Mouse (Mus musculus): ENCODE results near the gene H2-D1. TPM values are rescaled to one million over a fixed set of nuclear protein-coding genes. Genes with fewer than 3 reads are reported as not detected.
"Not testable (repeated sequence)": the region's sequence is repeated elsewhere in the genome, so short reads cannot be mapped to it uniquely, and the experiment has no call there.

The H2-D1 gene
- polyA plus RNA-seq, 1 experiment from 2014 or later, result 52.5 TPM

DNA sequence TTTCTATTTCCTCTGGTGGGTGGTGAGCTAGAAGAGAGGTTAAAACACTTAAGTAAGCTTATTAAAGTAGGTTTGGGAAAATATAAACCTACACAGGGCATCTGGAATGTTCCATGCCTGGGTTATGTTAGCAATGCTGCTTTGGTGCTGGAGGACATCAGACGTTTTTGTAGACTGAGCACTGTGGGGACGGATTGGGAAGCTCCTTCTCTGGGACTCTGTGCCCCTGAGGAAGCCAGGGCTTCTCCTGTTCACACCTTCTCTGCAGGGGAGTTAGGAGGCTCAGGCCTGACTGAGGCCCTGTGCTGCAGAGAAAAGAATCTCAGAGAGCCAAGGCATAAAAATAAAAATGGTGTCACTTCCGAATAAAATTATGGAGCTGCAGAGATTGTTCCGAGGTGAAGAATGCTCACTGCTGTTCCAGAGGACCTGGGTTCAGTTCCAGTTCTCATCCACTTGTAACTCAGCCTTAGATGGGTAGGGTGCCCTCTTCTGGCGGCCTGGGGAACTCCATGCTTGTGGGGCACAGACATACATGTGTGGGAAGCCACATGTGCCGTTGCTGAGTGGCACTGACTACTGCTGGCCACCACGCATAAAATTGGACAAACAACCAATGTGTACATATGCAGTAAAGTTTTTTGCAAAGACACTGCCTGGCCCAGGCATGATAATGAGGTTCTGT is 37.9 kb downstream of the H2-D1 start:
- not testable (repeated sequence) for H3K27ac ChIP-seq; H3K4me3 ChIP-seq (replicated peaks); H3K9ac ChIP-seq (replicated peaks); H3K4me2 ChIP-seq (replicated peaks); ATAC-seq; H3K27me3 ChIP-seq; H3K9me3 ChIP-seq; H3K4me1 ChIP-seq (replicated peaks); H3K36me3 ChIP-seq
- 84% methylated on average over 7 of the region's 7 CpGs for WGBS

DNA sequence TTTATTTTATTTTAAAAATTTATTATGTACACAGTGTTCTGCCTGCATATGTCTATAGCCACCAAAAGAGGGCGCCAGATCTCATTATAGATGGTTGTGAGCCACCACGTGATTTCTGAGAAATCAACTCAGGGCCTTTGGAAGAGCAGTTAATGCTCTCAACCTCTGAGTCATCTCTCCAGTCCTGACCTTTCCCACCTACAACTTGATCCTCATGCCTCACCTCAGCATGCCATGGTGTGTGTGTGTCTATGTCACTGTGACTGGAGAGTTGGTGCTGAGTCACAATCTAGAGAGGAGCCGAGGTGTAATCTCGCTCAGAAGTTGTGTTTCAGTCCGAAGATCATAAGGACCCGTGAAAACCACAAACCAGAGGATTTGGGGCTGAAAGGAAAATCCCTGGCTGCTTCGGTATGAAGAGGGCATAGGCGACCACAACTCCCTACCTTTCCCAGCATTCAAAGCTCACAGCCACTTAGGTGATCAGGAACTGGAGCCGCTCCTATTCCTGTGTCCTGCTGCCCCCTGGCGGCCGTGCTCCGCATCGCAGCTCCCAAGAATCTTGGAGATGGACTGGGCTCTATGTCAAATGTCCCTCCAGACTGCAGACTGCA is 39.2 kb downstream of the H2-D1 start:
- H3K27me3 ChIP-seq, result peaks cover 6% of the 10 kb centered on the region; the same call in 1 of the 2 replicates
- H3K27ac ChIP-seq, result no peak overlapping the region
- WGBS, result 24% methylated on average over 13 of the region's 13 CpGs
- no peaks in the 10 kb centered on the region for H3K36me3 ChIP-seq
- no peak overlapping the region for H3K9ac ChIP-seq (replicated peaks)
- no peaks in the 10 kb centered on the region for H3K9me3 ChIP-seq
- H3K4me2 ChIP-seq (replicated peaks), result no peak overlapping the region
- peak; percentile 50; the same call in 1 of the 2 replicates for ATAC-seq
- H3K4me3 ChIP-seq (replicated peaks), result no peak overlapping the region
- H3K4me1 ChIP-seq (replicated peaks), result no peaks in the 10 kb centered on the region

DNA sequence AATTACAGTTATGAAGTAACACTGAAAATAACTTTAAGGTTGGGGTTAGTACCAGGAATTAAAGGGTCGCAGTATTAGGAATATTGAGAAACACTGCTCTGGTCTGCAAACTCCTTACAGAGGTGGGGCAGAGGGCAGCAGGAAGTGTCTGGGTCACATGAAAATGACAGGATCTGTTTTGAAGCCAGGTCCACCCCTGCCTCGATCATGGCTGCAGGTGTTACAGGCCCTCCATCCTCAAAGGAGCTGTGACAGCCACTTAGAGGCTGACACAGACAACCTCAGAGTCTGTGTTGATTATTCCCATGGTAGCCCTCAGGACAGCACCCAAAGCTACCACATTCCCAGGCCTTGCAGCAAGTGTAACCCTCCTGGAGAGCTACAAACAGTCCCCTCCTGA is 40.7 kb downstream of the H2-D1 start:
- H3K36me3 ChIP-seq, result no peaks in the 10 kb centered on the region
- no peak overlapping the region for H3K4me3 ChIP-seq (replicated peaks)
- H3K4me1 ChIP-seq (replicated peaks), result no peaks in the 10 kb centered on the region
- H3K27me3 ChIP-seq, result peaks cover 11% of the 10 kb centered on the region; the same call in 1 of the 2 replicates
- ATAC-seq, result no peak
- H3K9ac ChIP-seq (replicated peaks), result no peak overlapping the region
- H3K4me2 ChIP-seq (replicated peaks), result no peak overlapping the region
- no peak overlapping the region for H3K27ac ChIP-seq
- WGBS, result 93% methylated on average over 2 of the region's 2 CpGs
- H3K9me3 ChIP-seq, result no peaks in the 10 kb centered on the region

DNA sequence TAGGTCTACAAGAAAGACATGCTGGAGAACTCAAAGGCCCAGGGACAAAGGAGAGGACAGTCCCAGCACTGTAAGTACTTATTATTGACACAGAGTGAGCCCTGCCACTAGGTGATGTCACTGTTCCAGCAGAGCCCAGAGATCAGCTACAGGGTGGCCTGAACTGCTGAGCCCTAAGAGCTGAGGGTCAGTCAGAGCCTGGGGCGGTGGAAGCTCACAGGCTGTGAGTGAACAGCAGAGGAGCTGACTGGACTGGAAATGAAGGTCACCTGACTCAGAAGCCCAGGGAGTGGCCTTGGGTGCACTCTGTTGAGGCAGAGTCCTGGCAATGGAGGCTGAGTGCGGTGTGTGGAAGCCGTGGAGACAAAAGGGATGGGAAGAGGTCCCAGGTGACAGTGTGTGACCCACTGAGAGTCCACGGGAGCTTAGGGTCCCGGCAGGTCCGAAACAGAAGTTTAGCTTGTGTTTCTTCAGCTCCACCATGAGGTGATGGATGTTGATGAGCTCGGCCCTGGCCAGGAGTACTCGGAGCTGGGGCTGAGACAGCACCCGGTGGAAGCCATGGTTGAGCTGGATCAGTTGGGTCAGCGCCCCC is 41.3 kb downstream of the H2-D1 start:
- H3K27ac ChIP-seq, result no peak overlapping the region
- H3K4me2 ChIP-seq (replicated peaks), result no peak overlapping the region
- H3K36me3 ChIP-seq, result no peaks in the 10 kb centered on the region
- ATAC-seq, result no peak
- 84% methylated on average over 10 of the region's 10 CpGs for WGBS
- H3K9me3 ChIP-seq, result no peaks in the 10 kb centered on the region
- H3K9ac ChIP-seq (replicated peaks), result no peak overlapping the region
- H3K4me1 ChIP-seq (replicated peaks), result no peaks in the 10 kb centered on the region
- no peak overlapping the region for H3K4me3 ChIP-seq (replicated peaks)
- peaks cover 15% of the 10 kb centered on the region; the same call in 1 of the 2 replicates for H3K27me3 ChIP-seq

DNA sequence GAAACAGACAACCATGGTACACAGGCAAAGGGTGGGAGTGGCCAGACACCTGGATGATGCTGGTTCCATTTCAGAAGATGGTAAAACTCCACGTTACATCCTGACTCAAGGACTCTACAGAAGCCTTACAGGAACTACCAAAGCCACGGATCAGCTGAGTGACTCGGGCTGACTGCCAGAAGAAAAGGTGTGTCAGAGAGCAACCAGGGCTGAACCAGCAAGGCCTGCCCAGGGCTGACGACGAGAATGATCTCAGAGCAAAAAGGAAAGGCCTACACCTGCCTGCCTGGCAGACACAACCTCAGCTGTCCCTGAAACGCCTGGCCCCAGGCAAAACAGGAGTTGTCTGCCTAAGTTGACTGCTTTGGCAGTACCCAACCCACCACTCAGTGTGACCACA is 41.9 kb downstream of the H2-D1 start:
- Histone ChIP-seq H3K27ac (no peak overlapping the region), H3K9ac (replicated peaks) (no peak overlapping the region), H3K4me3 (replicated peaks) (no peak overlapping the region), H3K27me3 (peaks cover 15% of the 10 kb centered on the region; the same call in 1 of the 2 replicates), H3K9me3 (no peaks in the 10 kb centered on the region), H3K36me3 (no peaks in the 10 kb centered on the region), H3K4me2 (replicated peaks) (no peak overlapping the region), H3K4me1 (replicated peaks) (no peaks in the 10 kb centered on the region)
- ATAC-seq, result no peak
- WGBS, result 76% methylated on average over 6 of the region's 6 CpGs

DNA sequence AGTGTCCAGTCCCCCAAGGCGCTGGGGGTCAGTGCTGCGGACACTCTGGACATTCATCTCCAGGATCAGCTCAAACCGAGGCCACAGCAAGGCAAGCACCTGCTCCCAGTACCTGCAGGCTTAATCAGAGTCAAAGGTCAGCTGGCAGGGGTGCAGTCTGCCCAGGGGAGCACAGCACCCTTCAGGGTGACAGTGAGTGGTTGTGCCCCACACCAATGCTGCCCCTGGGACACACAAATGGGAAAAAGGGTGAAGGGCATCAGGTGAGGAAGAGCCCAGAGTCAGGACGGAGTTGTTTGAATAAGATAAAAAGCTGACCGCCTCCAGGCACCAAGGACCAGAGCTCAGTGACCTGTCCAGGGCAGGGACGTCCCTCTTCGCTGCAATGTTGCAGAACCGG is 42.4 kb downstream of the H2-D1 start:
- H3K4me3 ChIP-seq (replicated peaks); H3K9ac ChIP-seq (replicated peaks); H3K4me1 ChIP-seq (replicated peaks); H3K36me3 ChIP-seq; H3K9me3 ChIP-seq; H3K4me2 ChIP-seq (replicated peaks); ATAC-seq; H3K27ac ChIP-seq: not testable (repeated sequence)
- 85% methylated on average over 8 of the region's 8 CpGs for WGBS
- peaks cover 15% of the 10 kb centered on the region; the same call in 1 of the 2 replicates for H3K27me3 ChIP-seq

Small RNAs within 50 kb of the gene (microRNA-seq; reads per million reads assigned to microRNA genes)
- gene Mir6975 (1.4 reads per million), gene Mir8094 (not detected)

Other genes with a start within 250 kb of the H2-D1 start
- gene Vwa7, start 246.2 kb upstream of the H2-D1 start, polyA plus RNA-seq (2015; fragmentation: Nextera tagmentation; extraction: Ambion mirVana), result 0.13 and 0.20 TPM in 2 replicates
- 3.8 and 4.3 TPM in 2 replicates for gene Sapcd1, start 234.7 kb upstream of the H2-D1 start, polyA plus RNA-seq (2015; fragmentation: Nextera tagmentation; extraction: Ambion mirVana)
- gene Msh5, start 216.0 kb upstream of the H2-D1 start, polyA plus RNA-seq (2015; fragmentation: Nextera tagmentation; extraction: Ambion mirVana), result 3.3 and 3.7 TPM in 2 replicates
- gene Clic1, start 212.8 kb upstream of the H2-D1 start, polyA plus RNA-seq (2015; fragmentation: Nextera tagmentation; extraction: Ambion mirVana), result 93.7 and 99.6 TPM in 2 replicates
- gene Ddah2, start 203.7 kb upstream of the H2-D1 start, polyA plus RNA-seq (2015; fragmentation: Nextera tagmentation; extraction: Ambion mirVana), result 501 and 531 TPM in 2 replicates
- gene Ly6g6c, start 197.3 kb upstream of the H2-D1 start, polyA plus RNA-seq (2015; fragmentation: Nextera tagmentation; extraction: Ambion mirVana), result not detected in 2 replicates
- gene Mpig6b, start 196.5 kb upstream of the H2-D1 start, polyA plus RNA-seq (2015; fragmentation: Nextera tagmentation; extraction: Ambion mirVana), result 0.45 and 0.50 TPM in 2 replicates
- 0.18 and 0.32 TPM in 2 replicates for gene Ly6g6e, start 185.8 kb upstream of the H2-D1 start, polyA plus RNA-seq (2015; fragmentation: Nextera tagmentation; extraction: Ambion mirVana)
- gene Ly6g6d, start 184.7 kb upstream of the H2-D1 start, polyA plus RNA-seq (2015; fragmentation: Nextera tagmentation; extraction: Ambion mirVana), result 1.0 and 1.9 TPM in 2 replicates
- 0.18 and 0.19 TPM in 2 replicates for gene Ly6g6f, start 177.1 kb upstream of the H2-D1 start, polyA plus RNA-seq (2015; fragmentation: Nextera tagmentation; extraction: Ambion mirVana)
- gene Abhd16a, start 173.5 kb upstream of the H2-D1 start, polyA plus RNA-seq (2015; fragmentation: Nextera tagmentation; extraction: Ambion mirVana), result 85.1 and 86.5 TPM in 2 replicates
- not detected in 2 replicates for gene Ly6g5c, start 154.5 kb upstream of the H2-D1 start, polyA plus RNA-seq (2015; fragmentation: Nextera tagmentation; extraction: Ambion mirVana)
- gene Ly6g5b, start 147.3 kb upstream of the H2-D1 start, polyA plus RNA-seq (2015; fragmentation: Nextera tagmentation; extraction: Ambion mirVana), result 1.4 and 1.7 TPM in 2 replicates
- gene Gpank1, start 141.3 kb upstream of the H2-D1 start, polyA plus RNA-seq (2015; fragmentation: Nextera tagmentation; extraction: Ambion mirVana), result 27.1 and 30.4 TPM in 2 replicates
- gene Csnk2b, start 140.7 kb upstream of the H2-D1 start, polyA plus RNA-seq (2015; fragmentation: Nextera tagmentation; extraction: Ambion mirVana), result 293 and 316 TPM in 2 replicates
- gene D17H6S53E, start 136.4 kb upstream of the H2-D1 start, polyA plus RNA-seq (2015; fragmentation: Nextera tagmentation; extraction: Ambion mirVana), result 9.2 and 9.4 TPM in 2 replicates
- gene Apom, start 130.7 kb upstream of the H2-D1 start, polyA plus RNA-seq (2015; fragmentation: Nextera tagmentation; extraction: Ambion mirVana), result 0.53 and 0.63 TPM in 2 replicates
- 93.7 and 93.9 TPM in 2 replicates for gene Bag6, start 127.6 kb upstream of the H2-D1 start, polyA plus RNA-seq (2015; fragmentation: Nextera tagmentation; extraction: Ambion mirVana)
- 209 and 228 TPM in 2 replicates for gene Prrc2a, start 97.8 kb upstream of the H2-D1 start, polyA plus RNA-seq (2015; fragmentation: Nextera tagmentation; extraction: Ambion mirVana)
- 4.9 and 7.0 TPM in 2 replicates for gene Aif1, start 86.7 kb upstream of the H2-D1 start, polyA plus RNA-seq (2015; fragmentation: Nextera tagmentation; extraction: Ambion mirVana)
- gene Lst1, start 74.3 kb upstream of the H2-D1 start, polyA plus RNA-seq (2015; fragmentation: Nextera tagmentation; extraction: Ambion mirVana), result 4.8 and 7.1 TPM in 2 replicates
- 0.35 and 0.76 TPM in 2 replicates for gene Ltb, start 68.3 kb upstream of the H2-D1 start, polyA plus RNA-seq (2015; fragmentation: Nextera tagmentation; extraction: Ambion mirVana)
- not detected in 2 replicates for gene Tnf, start 60.7 kb upstream of the H2-D1 start, polyA plus RNA-seq (2015; fragmentation: Nextera tagmentation; extraction: Ambion mirVana)
- 0.11 and 0.23 TPM in 2 replicates for gene Lta, start 57.4 kb upstream of the H2-D1 start, polyA plus RNA-seq (2015; fragmentation: Nextera tagmentation; extraction: Ambion mirVana)
- 0.57 and 0.79 TPM in 2 replicates for gene Gm16181, start 41.9 kb upstream of the H2-D1 start, polyA plus RNA-seq (2015; fragmentation: Nextera tagmentation; extraction: Ambion mirVana)
- 41.6 and 43.0 TPM in 2 replicates for gene Atp6v1g2, start 29.1 kb upstream of the H2-D1 start, polyA plus RNA-seq (2015; fragmentation: Nextera tagmentation; extraction: Ambion mirVana)
- gene Nfkbil1, start 26.9 kb upstream of the H2-D1 start, polyA plus RNA-seq (2015; fragmentation: Nextera tagmentation; extraction: Ambion mirVana), result 8.3 and 11.0 TPM in 2 replicates
- 460 and 465 TPM in 2 replicates for gene Ddx39b, start 21.0 kb upstream of the H2-D1 start, polyA plus RNA-seq (2015; fragmentation: Nextera tagmentation; extraction: Ambion mirVana)
- 0.11 and 0.17 TPM in 2 replicates for gene H2-Q1, start 57.7 kb downstream of the H2-D1 start, polyA plus RNA-seq (2015; fragmentation: Nextera tagmentation; extraction: Ambion mirVana)
- gene H2-Q2, start 79.5 kb downstream of the H2-D1 start, polyA plus RNA-seq (2015; fragmentation: Nextera tagmentation; extraction: Ambion mirVana), result 0.26 and 0.30 TPM in 2 replicates
- 1.00 and 1.3 TPM in 2 replicates for gene H2-Q4, start 116.9 kb downstream of the H2-D1 start, polyA plus RNA-seq (2015; fragmentation: Nextera tagmentation; extraction: Ambion mirVana)
- gene H2-Q6, start 162.1 kb downstream of the H2-D1 start, polyA plus RNA-seq (2015; fragmentation: Nextera tagmentation; extraction: Ambion mirVana), result 0.17 TPM in 2 replicates
- gene H2-Q7, start 176.4 kb downstream of the H2-D1 start, polyA plus RNA-seq (2015; fragmentation: Nextera tagmentation; extraction: Ambion mirVana), result 2.5 TPM in 2 replicates
- gene H2-Q10, start 207.4 kb downstream of the H2-D1 start, polyA plus RNA-seq (2015; fragmentation: Nextera tagmentation; extraction: Ambion mirVana), result 0.09 and 0.69 TPM in 2 replicates
- not detected in 2 replicates for gene Pou5f1, start 243.3 kb downstream of the H2-D1 start, polyA plus RNA-seq (2015; fragmentation: Nextera tagmentation; extraction: Ambion mirVana)

Measured in midbrain, embryonic 13.5 days (tissue).